Mouse (Mus musculus): ENCODE measurements around the gene Adamts18. TPM values are rescaled to one million over a fixed set of nuclear protein-coding genes. Genes with fewer than 3 reads are reported as not detected.

Gene Adamts18
- polyA plus RNA-seq, 1 experiment from 2014 or later, result 4.5 TPM

Other genes starting within 250 kb of the Adamts18 start
- gene Mon1b, start 213.2 kb downstream of the Adamts18 start, polyA plus RNA-seq (2015; fragmentation: Nextera tagmentation; extraction: Ambion mirVana), result 11.4 and 12.3 TPM in 2 replicates
- 0.23 TPM in 1 of 2 replicates, not detected in the other for gene Syce1l, start 205.5 kb downstream of the Adamts18 start, polyA plus RNA-seq (2015; fragmentation: Nextera tagmentation; extraction: Ambion mirVana)